Mouse (Mus musculus) erythroblast, embryonic 14.5 days (primary cell): ENCODE results near the gene Nme8. TPM values are rescaled to one million over a fixed set of nuclear protein-coding genes. Genes with fewer than 3 reads are reported as not detected.

Experiments used
- H3K27me3 ChIP-seq: 2 replicates; pipeline ENCODE4 v1.6.1; 2012; ENCODE audit warnings: inconsistent platforms; ENCODE audit not compliant: control insufficient read depth
- H3K36me3 ChIP-seq: 2 replicates; pipeline ENCODE4 v1.6.1; 2012; ENCODE audit warnings: mild to moderate bottlenecking, inconsistent platforms; ENCODE audit not compliant: control insufficient read depth
- H3K4me1 ChIP-seq: 2 replicates; pipeline ENCODE4 v1.6.1; 2012; ENCODE audit warnings: inconsistent platforms; ENCODE audit not compliant: control insufficient read depth
- H3K4me3 ChIP-seq: replicated peaks from 2 replicates; pipeline ENCODE3; 2012; ENCODE audit warnings: moderate library complexity, mild to moderate bottlenecking, inconsistent platforms
- H3K9me3 ChIP-seq: 2 replicates; pipeline ENCODE4 v1.6.1; 2012; ENCODE audit warnings: low read length, inconsistent platforms, mixed read lengths; ENCODE audit not compliant: control insufficient read depth
- GATA1 ChIP-seq: IDR thresholded peaks from 2 replicates; pipeline ENCODE4 v1.6.1; 2012; ENCODE audit warnings: low read length, inconsistent platforms, mixed read lengths
- TAL1 ChIP-seq: IDR thresholded peaks from 3 replicates; pipeline ENCODE4 v1.6.1; 2012; ENCODE audit warnings: low read length, inconsistent platforms, mixed read lengths
- polyA plus RNA-seq: library from polyadenylated mRNA; stranded (reverse); fragments of >175 nt; gene quantifications from 2 replicates; pipeline ENCODE4 v1.2.3, GENCODE M21; 2012

Gene Nme8
- polyA plus RNA-seq, 1 experiment: not detected

DNA sequence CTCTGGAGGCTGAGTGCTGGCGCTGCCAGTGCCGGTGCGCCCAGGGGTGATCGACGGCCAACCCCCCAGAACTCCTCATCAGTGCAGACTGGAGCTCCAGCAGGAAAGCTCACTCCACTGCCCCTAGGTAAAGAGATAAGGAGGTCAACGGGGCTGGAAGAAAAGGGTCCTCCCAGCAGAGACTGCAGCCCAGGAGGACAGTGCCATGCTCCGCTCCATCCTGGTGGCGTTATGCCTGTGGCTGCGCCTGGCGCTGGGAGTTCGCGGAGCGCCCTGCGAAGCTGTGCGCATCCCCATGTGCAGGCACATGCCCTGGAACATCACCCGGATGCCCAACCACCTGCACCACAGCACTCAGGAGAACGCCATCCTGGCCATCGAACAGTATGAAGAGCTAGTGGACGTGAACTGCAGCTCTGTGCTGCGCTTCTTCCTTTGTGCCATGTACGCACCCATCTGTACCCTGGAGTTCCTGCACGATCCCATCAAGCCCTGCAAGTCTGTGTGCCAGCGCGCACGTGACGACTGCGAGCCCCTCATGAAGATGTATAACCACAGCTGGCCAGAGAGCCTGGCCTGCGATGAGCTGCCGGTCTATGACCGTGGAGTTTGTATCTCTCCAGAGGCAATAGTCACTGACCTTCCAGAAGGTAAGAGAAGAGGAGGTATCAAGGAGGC is 74.2 kb downstream of the Nme8 start:
- TF ChIP-seq GATA1: no peak
- no peak for TF ChIP-seq TAL1
- Histone ChIP-seq H3K27me3 (peaks cover 53% of the 10 kb centered on the region), H3K9me3 (no peaks in the 10 kb centered on the region), H3K4me1 (peaks cover 28% of the 10 kb centered on the region), H3K36me3 (no peaks in the 10 kb centered on the region), H3K4me3 (peak overlapping the region; percentile 46)

DNA sequence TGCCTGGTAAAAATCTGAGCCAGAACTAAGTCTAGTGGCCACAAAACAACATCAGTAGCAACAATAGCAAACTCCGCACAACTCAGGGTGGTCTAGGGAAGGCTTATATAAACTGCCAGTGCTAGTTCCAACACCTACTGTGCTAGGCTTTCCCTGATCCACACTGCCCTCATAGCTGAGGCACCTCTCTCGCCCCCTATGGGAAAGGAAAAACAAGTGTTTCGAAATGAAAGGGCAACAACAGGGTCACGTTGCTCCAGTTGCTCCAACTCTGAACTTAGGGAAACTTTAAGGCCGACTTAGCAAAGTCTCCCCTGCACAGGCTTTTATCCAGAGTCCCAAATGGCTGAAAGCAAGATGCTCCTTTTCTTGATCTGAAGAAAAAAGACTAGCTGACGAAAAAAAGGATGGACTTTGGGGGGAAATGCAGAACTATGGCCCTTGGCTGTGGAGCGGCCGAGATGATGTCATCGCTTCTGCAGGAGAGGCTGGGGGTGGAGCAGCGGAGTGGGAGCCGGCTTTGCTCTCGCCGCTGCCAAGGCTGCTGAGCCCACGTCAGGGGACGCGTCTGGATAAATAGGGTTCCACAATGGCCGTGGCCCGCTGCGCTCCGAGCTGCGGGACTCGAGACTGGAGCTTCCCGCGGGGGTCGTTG is 74.9 kb downstream of the Nme8 start, which contains the start of gene Sfrp4:
Sfrp4 (plus strand) TSS at position 532 of the 655 bp plus-strand sequence.
- Histone ChIP-seq H3K9me3 (no peaks in the 10 kb centered on the region), H3K4me3 (peak within 1 kb of the TSS; percentile 46), H3K4me1 (peaks cover 29% of the 10 kb centered on the region), H3K27me3 (peaks cover 53% of the 10 kb centered on the region), H3K36me3 (no peaks in the 10 kb centered on the region)
- no peak for TF ChIP-seq GATA1
- no peak for TF ChIP-seq TAL1

DNA sequence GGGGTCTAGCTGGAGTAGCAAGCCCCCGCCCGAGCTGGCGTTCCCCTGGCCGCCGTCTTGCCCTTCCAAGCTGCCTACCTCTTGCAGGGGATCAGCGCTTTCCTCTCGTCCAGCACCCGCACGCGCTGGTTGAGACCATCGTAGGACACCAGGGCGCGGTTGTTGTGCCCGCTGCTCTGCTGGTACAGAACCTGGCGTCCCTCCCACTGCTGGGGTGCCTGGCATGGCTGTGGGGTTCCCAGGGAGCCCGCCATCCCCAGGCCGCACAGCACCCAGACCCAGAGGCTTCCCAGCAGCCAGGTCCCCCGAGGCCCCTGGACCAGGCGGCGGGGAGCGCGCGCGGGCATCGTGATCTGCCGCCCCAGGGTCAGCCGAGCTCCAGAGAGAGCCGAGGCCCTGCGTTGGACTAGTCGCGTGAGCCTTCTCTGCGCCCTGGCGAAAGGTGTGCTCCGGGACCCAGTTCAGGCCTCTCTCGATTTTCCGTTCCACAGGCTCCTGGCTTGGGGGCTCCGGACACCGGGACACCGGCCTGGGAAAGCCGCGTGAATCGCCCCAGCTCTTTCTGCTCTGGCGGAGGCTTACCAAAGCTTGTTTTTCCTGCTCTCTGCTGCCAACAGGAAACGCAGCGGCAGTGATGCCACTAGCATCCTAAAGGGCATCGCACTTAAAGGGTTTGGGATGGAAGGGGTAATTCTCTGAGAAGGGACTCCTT is 78.2 kb downstream of the Nme8 start, which contains the start of gene Epdr1:
Epdr1 (minus strand) TSS at position 712 of the 712 bp plus-strand sequence.
- peak within 1 kb of the TSS; percentile 72 for H3K4me3 ChIP-seq
- peaks cover 47% of the 10 kb centered on the region for H3K27me3 ChIP-seq
- H3K9me3 ChIP-seq: no peaks in the 10 kb centered on the region
- peaks cover 26% of the 10 kb centered on the region for H3K4me1 ChIP-seq
- peaks cover 2% of the 10 kb centered on the region; the same call in 1 of the 2 replicates for H3K36me3 ChIP-seq
- TF ChIP-seq TAL1: no peak
- no peak for TF ChIP-seq GATA1

DNA sequence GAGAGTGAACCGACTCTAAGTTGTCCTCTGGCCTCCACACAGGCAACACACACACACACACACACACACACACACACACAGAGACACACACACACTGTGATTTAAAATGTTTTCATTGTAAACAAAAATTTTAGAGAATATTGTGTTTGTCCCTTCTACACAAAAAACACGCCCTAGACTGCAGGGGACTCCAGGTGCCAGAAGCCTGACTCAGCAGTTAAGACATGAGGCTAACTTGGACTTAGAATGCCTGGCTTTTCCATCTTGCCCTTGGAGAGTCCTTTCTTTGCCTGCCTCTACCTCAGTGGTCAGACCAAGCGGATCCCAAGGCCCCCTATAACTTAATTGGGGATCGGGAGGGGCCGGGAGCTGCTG is 78.8 kb downstream of the Nme8 start:
- TF ChIP-seq GATA1: no peak
- no peak for TF ChIP-seq TAL1
- no peaks in the 10 kb centered on the region for H3K9me3 ChIP-seq
- peak overlapping the region; percentile 72 for H3K4me3 ChIP-seq
- H3K36me3 ChIP-seq: peaks cover 2% of the 10 kb centered on the region; the same call in 1 of the 2 replicates
- H3K27me3 ChIP-seq: peaks cover 41% of the 10 kb centered on the region
- peaks cover 26% of the 10 kb centered on the region for H3K4me1 ChIP-seq

DNA sequence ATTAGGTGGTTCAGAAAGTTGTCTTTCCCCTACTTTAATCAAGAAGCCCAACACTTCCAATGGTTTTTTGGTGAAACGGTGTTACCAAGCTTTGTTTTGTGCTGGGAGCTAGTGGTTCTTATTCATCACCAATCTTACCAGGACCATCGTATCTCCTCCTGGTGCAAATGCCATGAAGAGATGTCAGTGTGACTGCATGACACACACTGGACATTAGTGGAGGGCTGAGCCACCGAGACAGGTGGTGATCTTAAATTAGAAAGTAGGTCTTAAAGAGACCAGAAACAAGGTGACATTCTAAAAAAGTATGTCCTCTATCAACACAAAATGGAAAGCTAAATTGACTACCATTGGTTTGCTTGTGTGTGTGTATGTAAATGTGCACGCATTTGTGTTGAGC is 79.5 kb downstream of the Nme8 start:
- Histone ChIP-seq H3K4me1 (peaks cover 20% of the 10 kb centered on the region), H3K36me3 (peaks cover 2% of the 10 kb centered on the region; the same call in 1 of the 2 replicates), H3K27me3 (peaks cover 34% of the 10 kb centered on the region), H3K9me3 (no peaks in the 10 kb centered on the region), H3K4me3 (peak overlapping the region; percentile 72)
- TF ChIP-seq TAL1: no peak
- TF ChIP-seq GATA1: no peak

DNA sequence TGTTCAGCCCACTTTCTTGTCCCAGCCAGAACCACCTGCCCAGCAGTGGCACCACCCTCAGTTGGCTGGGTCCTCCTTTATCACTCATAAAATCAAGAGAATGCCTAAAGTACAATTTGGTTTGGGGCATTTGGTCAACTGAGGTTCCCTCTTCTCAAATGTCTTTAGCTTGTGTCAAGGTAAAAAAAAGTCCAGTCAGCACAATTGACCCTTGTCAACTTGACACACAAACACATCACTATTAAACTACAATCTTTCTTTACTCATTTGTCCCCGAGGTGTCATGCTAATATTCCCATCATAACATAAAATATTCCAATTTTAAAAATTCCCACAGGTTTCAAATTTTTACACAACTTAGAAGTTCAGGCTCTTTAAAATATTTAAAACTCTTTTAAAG is 83.3 kb downstream of the Nme8 start:
- peaks cover 4% of the 10 kb centered on the region for H3K27me3 ChIP-seq
- no peak for TF ChIP-seq TAL1
- TF ChIP-seq GATA1: no peak
- peaks cover 10% of the 10 kb centered on the region for H3K4me1 ChIP-seq
- no peaks in the 10 kb centered on the region for H3K9me3 ChIP-seq
- no peak overlapping the region for H3K4me3 ChIP-seq
- H3K36me3 ChIP-seq: peaks cover 2% of the 10 kb centered on the region; the same call in 1 of the 2 replicates

DNA sequence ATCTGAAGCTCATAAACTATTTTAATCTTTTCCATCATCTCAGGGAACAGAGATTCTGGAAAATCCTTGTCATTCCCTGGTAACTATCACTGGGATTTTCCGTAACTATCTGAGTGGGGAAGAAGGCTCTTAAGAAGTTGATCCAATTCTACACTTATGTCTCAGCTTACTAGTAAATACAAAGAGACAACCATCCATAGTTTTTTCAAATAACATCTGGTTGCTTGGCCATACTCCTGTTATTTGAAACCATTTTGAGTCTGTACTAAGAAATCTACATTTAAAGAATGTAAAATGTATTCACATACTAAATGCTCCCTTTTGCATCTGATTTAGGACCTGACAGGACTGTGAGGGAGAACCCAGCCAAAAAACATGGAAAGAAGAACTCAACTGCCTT is 84.2 kb downstream of the Nme8 start:
- Histone ChIP-seq H3K27me3 (no peaks in the 10 kb centered on the region), H3K36me3 (peaks cover 2% of the 10 kb centered on the region; the same call in 1 of the 2 replicates), H3K4me3 (no peak overlapping the region), H3K9me3 (no peaks in the 10 kb centered on the region), H3K4me1 (peaks cover 7% of the 10 kb centered on the region; the same call in 1 of the 2 replicates)
- no peak for TF ChIP-seq GATA1
- TF ChIP-seq TAL1: no peak

DNA sequence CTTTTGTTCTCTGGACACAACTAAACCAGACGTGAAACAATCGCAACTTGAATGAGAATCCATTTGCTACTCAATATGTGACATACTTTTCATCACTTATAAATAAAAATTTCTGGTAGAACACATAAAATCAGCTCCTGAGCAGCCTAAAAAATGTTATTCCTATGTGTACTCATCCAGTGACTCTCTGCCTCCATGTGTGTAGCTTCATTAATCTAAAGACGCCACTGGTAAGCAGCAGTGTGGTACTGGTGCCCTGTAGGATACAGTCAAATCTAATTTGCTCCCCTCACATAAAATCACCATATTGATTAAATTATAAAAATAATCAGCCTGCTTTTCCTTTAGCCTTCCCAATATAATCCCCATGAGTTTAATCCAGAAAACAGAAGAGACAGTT is 84.6 kb downstream of the Nme8 start:
- H3K4me3 ChIP-seq: no peak overlapping the region
- no peaks in the 10 kb centered on the region for H3K27me3 ChIP-seq
- H3K36me3 ChIP-seq: peaks cover 2% of the 10 kb centered on the region; the same call in 1 of the 2 replicates
- no peaks in the 10 kb centered on the region for H3K9me3 ChIP-seq
- H3K4me1 ChIP-seq: peaks cover 9% of the 10 kb centered on the region
- TF ChIP-seq TAL1: no peak
- TF ChIP-seq GATA1: no peak

DNA sequence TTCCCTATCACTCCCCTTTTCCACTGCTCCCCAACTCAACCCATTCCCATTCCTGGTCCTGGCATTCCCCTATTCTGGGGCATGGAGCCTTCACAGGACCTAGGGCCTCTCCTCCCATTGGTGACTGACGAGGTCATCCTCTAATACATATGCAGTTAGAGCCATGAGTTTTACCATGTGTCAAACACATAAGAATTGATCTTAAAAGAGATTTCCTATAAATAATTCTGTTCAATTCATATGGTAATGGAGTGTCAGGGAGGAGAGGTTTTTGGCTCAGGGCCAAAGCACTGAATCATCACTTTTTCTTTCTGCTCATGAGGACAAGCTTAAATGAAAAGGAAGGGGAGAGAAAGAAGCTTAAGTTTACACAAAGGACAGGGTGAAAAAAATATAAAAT is 85.2 kb downstream of the Nme8 start:
- Histone ChIP-seq H3K4me3 (no peak overlapping the region), H3K9me3 (no peaks in the 10 kb centered on the region), H3K4me1 (peaks cover 13% of the 10 kb centered on the region), H3K27me3 (no peaks in the 10 kb centered on the region), H3K36me3 (peaks cover 5% of the 10 kb centered on the region; the same call in 1 of the 2 replicates)
- no peak for TF ChIP-seq TAL1
- no peak for TF ChIP-seq GATA1
